Mouse (Mus musculus) liver, embryonic 14.5 days (tissue): ENCODE data around the gene Krtap4-9.

ENCODE experiments used
- CTCF ChIP-seq: IDR thresholded peaks from 2 replicates; pipeline ENCODE4 v1.5.1; 2016; ENCODE audit warnings: antibody characterized with exemption, low read depth, control low read depth
- EP300 ChIP-seq: IDR thresholded peaks from 2 replicates; pipeline ENCODE4 v1.6.1; 2016; ENCODE audit warnings: antibody characterized with exemption, low read depth

DNA sequence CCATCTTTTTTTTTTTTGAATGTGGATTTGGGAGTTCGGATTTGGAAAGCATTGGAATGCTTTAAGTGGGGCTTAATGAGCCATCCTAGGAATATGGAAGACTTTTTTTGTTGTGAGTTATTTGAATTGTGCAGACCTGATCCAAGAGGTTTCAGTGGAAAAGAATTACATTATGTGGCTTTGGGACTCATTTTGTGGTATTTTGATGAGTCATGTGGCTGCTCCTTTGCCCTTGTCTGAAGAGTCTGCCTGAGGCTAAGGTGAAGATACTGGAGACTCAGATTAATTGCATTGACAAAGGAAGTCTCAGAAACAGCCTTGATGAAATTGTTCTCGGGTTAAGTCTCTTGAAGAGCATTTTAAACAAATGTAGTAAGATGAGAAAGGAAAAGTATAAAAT is 16.6 kb upstream of the Krtap4-9 start:
- TF ChIP-seq CTCF (no peak), EP300 (no peak)
